Mouse (Mus musculus) adrenal gland, postnatal 36 days (tissue): ENCODE results near the gene Prmt9. TPM values are rescaled to one million over a fixed set of nuclear protein-coding genes. Genes with fewer than 3 reads are reported as not detected.

Experiments used
- DNase-seq, 2 experiments: peaks; one replicate each; pipeline ENCODE4 v3.0.0; 2021; ENCODE audit warnings: mixed read lengths in 1 of 2
- long read RNA-seq, 2 experiments: library from polyadenylated mRNA; stranded (forward); transcript quantifications; one replicate each; pipeline ENCODE4 v2.0.0; 2021; ENCODE audit warnings: borderline sequencing depth in 2 of 2
- total RNA-seq, 2 experiments: library from RNA; stranded (reverse); gene quantifications; 2 replicates each; pipeline ENCODE4 v1.2.3; 2021

Gene Prmt9
- 10 to 100 TPM; 15.8 to 20.7 TPM for total RNA-seq
- long read RNA-seq, experiment 1, transcript Prmt9-201 (12 exons, 2,781 nt): major isoform, 21 of 30 reads
- long read RNA-seq, experiment 1, partial matches to known transcripts: 4 of 30 reads
- long read RNA-seq, experiment 1, other reads (novel, unspliced or antisense): 3 of 30 reads
- long read RNA-seq, experiment 2, partial matches to known transcripts: 1 of 4 reads
- long read RNA-seq, experiment 2, other reads (novel, unspliced or antisense): 0 of 4 reads

- DNase-seq: peak; percentile 96
Observed at GRCm38 (mm10) chr8:77549121-77549706, at the start of gene Prmt9. Prmt9 (plus strand) TSS chr8:77549397.

- no peak for DNase-seq
Observed at GRCm38 (mm10) chr8:77500264-77500663, 48.9 kb upstream of the Prmt9 start.

GRCm38 (mm10) chr8:77501131-77501530 lies 48.1 kb upstream of the Prmt9 start:
- no peak for DNase-seq

GRCm38 (mm10) chr8:77502547-77502946 lies 46.6 kb upstream of the Prmt9 start:
- DNase-seq: no peak

GRCm38 (mm10) chr8:77506539-77506938 lies 42.7 kb upstream of the Prmt9 start:
- DNase-seq: no peak

GRCm38 (mm10) chr8:77507510-77508035 lies 41.6 kb upstream of the Prmt9 start:
- DNase-seq: no peak

GRCm38 (mm10) chr8:77509044-77509443 lies 40.2 kb upstream of the Prmt9 start:
- DNase-seq: no peak

GRCm38 (mm10) chr8:77510426-77510825 lies 38.8 kb upstream of the Prmt9 start:
- DNase-seq: no peak

GRCm38 (mm10) chr8:77511750-77512493 lies 37.3 kb upstream of the Prmt9 start:
- DNase-seq: no peak

- DNase-seq: no peak
Observed at GRCm38 (mm10) chr8:77515201-77515600, 34.0 kb upstream of the Prmt9 start.

- no peak for DNase-seq
Observed at GRCm38 (mm10) chr8:77515786-77516185, 33.4 kb upstream of the Prmt9 start.

- DNase-seq: peak in 1 of 2 experiments; percentile 19
Observed at GRCm38 (mm10) chr8:77516845-77517244, 32.4 kb upstream of the Prmt9 start.

- peak; percentile 92 for DNase-seq
Observed at GRCm38 (mm10) chr8:77517301-77518200, 31.6 kb upstream of the Prmt9 start, which contains the start of gene Arhgap10. Arhgap10 (minus strand) TSS chr8:77517953.

- DNase-seq: no peak
Observed at GRCm38 (mm10) chr8:77518201-77519115, 30.7 kb upstream of the Prmt9 start.

- DNase-seq: no peak
Observed at GRCm38 (mm10) chr8:77520601-77521000, 28.6 kb upstream of the Prmt9 start.

- DNase-seq: no peak
Observed at GRCm38 (mm10) chr8:77521028-77521785, 28.0 kb upstream of the Prmt9 start.

GRCm38 (mm10) chr8:77522984-77523383 lies 26.2 kb upstream of the Prmt9 start:
- DNase-seq: no peak

GRCm38 (mm10) chr8:77524018-77524615 lies 25.1 kb upstream of the Prmt9 start:
- peak; percentile 39 for DNase-seq

- no peak for DNase-seq
Observed at GRCm38 (mm10) chr8:77524906-77525305, 24.3 kb upstream of the Prmt9 start.

- no peak for DNase-seq
Observed at GRCm38 (mm10) chr8:77526130-77526529, 23.1 kb upstream of the Prmt9 start.
